Mouse (Mus musculus): Measurements from ENCODE around the gene Ctnna3. TPM values are rescaled to one million over a fixed set of nuclear protein-coding genes. Genes with fewer than 3 reads are reported as not detected.

Ctnna3 gene
- total and polyA plus RNA-seq, 3 experiments: not detected

DNA sequence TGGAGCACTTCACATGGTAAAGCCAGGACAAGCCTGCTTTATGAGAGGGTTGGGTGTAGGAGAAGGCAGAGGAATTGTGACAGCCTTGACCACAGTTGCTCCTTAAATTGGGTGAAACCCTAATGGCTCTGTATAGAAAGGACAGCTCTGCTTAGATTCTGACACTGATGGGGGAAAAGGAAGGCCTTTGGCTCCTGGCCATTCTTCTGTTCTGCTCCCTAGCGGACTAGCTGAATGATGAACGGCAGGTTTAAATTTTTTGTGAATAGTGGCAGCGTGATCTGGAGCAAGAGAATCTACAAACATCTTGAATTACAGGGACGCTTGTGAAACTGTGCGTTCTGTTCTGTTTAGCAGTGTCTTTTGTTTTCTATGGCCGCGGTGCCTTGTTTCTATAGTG, 705.6 kb downstream of the Ctnna3 start:
- no peak overlapping the region for H3K9ac ChIP-seq (ENCODE audit: control insufficient read depth, low read depth, low read length, poor library complexity, severe bottlenecking)
- no peaks in the 10 kb centered on the region for H3K27me3 ChIP-seq (ENCODE audit: control insufficient read depth in 1 of 2, insufficient read depth in 2 of 2, low read length in 2 of 2)
- H3K27ac ChIP-seq (ENCODE audit: control insufficient read depth, low read depth, low read length): no peak overlapping the region
- H3K36me3 ChIP-seq (ENCODE audit: control insufficient read depth in 1 of 2, insufficient read depth in 2 of 2, low read length in 2 of 2): no peaks in the 10 kb centered on the region
- DNase-seq (ENCODE audit: low read depth, low spot score): no peak
- H3K9me3 ChIP-seq (replicated peaks; ENCODE audit: insufficient read depth, low read length): no peaks in the 10 kb centered on the region
- H3K4me3 ChIP-seq (ENCODE audit: control insufficient read depth in 1 of 2, insufficient read depth in 1 of 2, low read depth in 2 of 2, low read length in 2 of 2): no peak overlapping the region
- no peaks in the 10 kb centered on the region for H3K4me1 ChIP-seq (ENCODE audit: control insufficient read depth in 1 of 2, insufficient read depth in 2 of 2, low read length in 2 of 2)
- TF ChIP-seq SMC3 (IDR thresholded peaks at IDR 0.05; ENCODE audit: low read depth, low read length): no peak
- H3K79me2 ChIP-seq (ENCODE audit: control insufficient read depth, insufficient read depth, low read length, poor library complexity): no peaks in the 10 kb centered on the region

DNA sequence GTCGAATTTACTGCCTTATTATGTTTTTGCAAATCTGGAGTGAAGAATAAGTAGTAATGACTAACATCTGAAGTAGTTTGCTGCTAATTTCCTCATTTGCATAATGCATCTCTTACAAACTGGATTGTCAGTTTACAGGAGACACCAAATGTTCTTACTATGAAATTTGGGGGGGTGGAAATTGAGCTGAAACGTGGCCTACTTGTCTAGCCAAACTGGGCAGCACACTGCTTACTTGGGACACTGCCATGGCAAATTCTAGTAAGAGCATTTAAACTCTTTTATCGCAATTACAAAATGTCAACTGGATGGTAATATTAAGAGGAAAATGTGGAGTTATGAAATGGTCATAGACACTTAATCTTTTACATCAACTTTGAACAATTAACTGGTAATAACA, 716.6 kb downstream of the Ctnna3 start:
- H3K27ac ChIP-seq (ENCODE audit: control insufficient read depth, low read depth, low read length): no peak overlapping the region
- DNase-seq (ENCODE audit: low read depth, low spot score): no peak
- H3K79me2 ChIP-seq (ENCODE audit: control insufficient read depth, insufficient read depth, low read length, poor library complexity): no peaks in the 10 kb centered on the region
- H3K4me1 ChIP-seq (ENCODE audit: control insufficient read depth in 1 of 2, insufficient read depth in 2 of 2, low read length in 2 of 2): no peaks in the 10 kb centered on the region
- H3K9ac ChIP-seq (ENCODE audit: control insufficient read depth, low read depth, low read length, poor library complexity, severe bottlenecking): no peak overlapping the region
- H3K36me3 ChIP-seq (ENCODE audit: control insufficient read depth in 1 of 2, insufficient read depth in 2 of 2, low read length in 2 of 2): no peaks in the 10 kb centered on the region
- H3K27me3 ChIP-seq (ENCODE audit: control insufficient read depth in 1 of 2, insufficient read depth in 2 of 2, low read length in 2 of 2): no peaks in the 10 kb centered on the region
- H3K4me3 ChIP-seq (ENCODE audit: control insufficient read depth in 1 of 2, insufficient read depth in 1 of 2, low read depth in 2 of 2, low read length in 2 of 2): no peak overlapping the region
- no peaks in the 10 kb centered on the region for H3K9me3 ChIP-seq (replicated peaks; ENCODE audit: insufficient read depth, low read length)
- TF ChIP-seq E2F4 (IDR thresholded peaks at IDR 0.05; ENCODE audit: borderline replicate concordance, low read depth, low read length) (no peak), MAZ (IDR thresholded peaks at IDR 0.05; ENCODE audit: low read depth, low read length) (no peak), EP300 (IDR thresholded peaks at IDR 0.05; ENCODE audit: low read depth in 1 of 2, low read length in 2 of 2) (no peak), HCFC1 (IDR thresholded peaks at IDR 0.05; ENCODE audit: low read depth, low read length) (no peak), TAL1 (IDR thresholded peaks at IDR 0.05; ENCODE audit: low read length) (no peak), RCOR1 (IDR thresholded peaks at IDR 0.05; ENCODE audit: low read depth, low read length) (no peak)

DNA sequence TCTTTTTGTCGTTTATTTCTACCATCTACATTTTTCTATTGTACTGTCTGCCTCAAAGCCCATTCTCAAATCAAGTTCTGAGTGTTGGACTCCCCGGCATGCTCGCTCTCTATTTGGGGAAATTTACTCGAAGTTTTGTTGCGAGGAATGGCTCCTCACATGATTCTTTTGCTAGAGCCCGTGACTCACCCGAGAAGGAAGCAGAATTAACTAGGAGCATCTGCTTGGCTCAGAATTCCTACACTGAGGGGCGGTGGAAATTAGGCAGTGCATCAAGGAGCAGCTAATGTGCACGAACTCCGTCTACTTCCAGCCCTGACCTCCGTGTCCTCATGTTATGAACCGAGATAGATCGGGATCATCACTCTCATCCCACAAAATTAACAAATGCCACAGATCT, 751.8 kb downstream of the Ctnna3 start:
- Histone ChIP-seq H3K4me1 (ENCODE audit: control insufficient read depth in 1 of 2, insufficient read depth in 2 of 2, low read length in 2 of 2) (no peaks in the 10 kb centered on the region), H3K36me3 (ENCODE audit: control insufficient read depth in 1 of 2, insufficient read depth in 2 of 2, low read length in 2 of 2) (no peaks in the 10 kb centered on the region), H3K9me3 (replicated peaks; ENCODE audit: insufficient read depth, low read length) (no peaks in the 10 kb centered on the region), H3K27me3 (ENCODE audit: control insufficient read depth in 1 of 2, insufficient read depth in 2 of 2, low read length in 2 of 2) (no peaks in the 10 kb centered on the region), H3K79me2 (ENCODE audit: control insufficient read depth, insufficient read depth, low read length, poor library complexity) (no peaks in the 10 kb centered on the region), H3K4me3 (ENCODE audit: control insufficient read depth in 1 of 2, insufficient read depth in 1 of 2, low read depth in 2 of 2, low read length in 2 of 2) (no peak overlapping the region), H3K9ac (ENCODE audit: control insufficient read depth, low read depth, low read length, poor library complexity, severe bottlenecking) (no peak overlapping the region), H3K27ac (ENCODE audit: control insufficient read depth, low read depth, low read length) (no peak overlapping the region)
- no peak for TF ChIP-seq CTCF (IDR thresholded peaks at IDR 0.05 in 2 of 3, conservative IDR thresholded peaks at IDR 0.05 in 1 of 3; ENCODE audit: control insufficient read depth in 1 of 3, insufficient read depth in 1 of 3, low read depth in 2 of 3, low read length in 3 of 3, poor library complexity in 1 of 3, severe bottlenecking in 1 of 3)
- TF ChIP-seq MAZ (IDR thresholded peaks at IDR 0.05; ENCODE audit: low read depth, low read length): no peak
- TF ChIP-seq USF2 (IDR thresholded peaks at IDR 0.05; ENCODE audit: borderline replicate concordance in 1 of 2, insufficient read depth in 1 of 2, low read depth in 1 of 2, low read length in 2 of 2): no peak
- DNase-seq (ENCODE audit: low read depth, low spot score): no peak

DNA sequence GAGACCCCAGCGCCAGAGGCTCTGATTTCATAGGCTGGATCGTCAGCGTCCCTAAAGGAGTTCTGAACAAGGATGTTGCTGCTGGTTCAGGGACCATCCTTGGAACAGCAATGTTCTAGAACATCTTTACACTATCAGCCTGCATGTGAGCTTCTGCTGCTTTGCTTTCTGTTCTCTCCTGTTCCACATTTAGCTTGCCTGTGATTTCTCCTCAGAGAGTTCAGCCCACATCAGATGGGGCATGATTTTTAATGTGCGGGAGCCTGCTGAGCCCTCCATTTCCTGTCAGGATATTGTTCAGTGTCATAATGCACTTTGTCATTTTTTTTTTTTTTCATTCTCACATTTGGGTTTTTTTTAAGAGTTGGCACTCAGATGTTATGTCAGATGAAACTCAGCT, 752.8 kb downstream of the Ctnna3 start:
- no peak overlapping the region for H3K9ac ChIP-seq (ENCODE audit: control insufficient read depth, low read depth, low read length, poor library complexity, severe bottlenecking)
- H3K4me3 ChIP-seq (ENCODE audit: control insufficient read depth in 1 of 2, insufficient read depth in 1 of 2, low read depth in 2 of 2, low read length in 2 of 2): no peak overlapping the region
- no peaks in the 10 kb centered on the region for H3K79me2 ChIP-seq (ENCODE audit: control insufficient read depth, insufficient read depth, low read length, poor library complexity)
- no peaks in the 10 kb centered on the region for H3K4me1 ChIP-seq (ENCODE audit: control insufficient read depth in 1 of 2, insufficient read depth in 2 of 2, low read length in 2 of 2)
- no peaks in the 10 kb centered on the region for H3K9me3 ChIP-seq (replicated peaks; ENCODE audit: insufficient read depth, low read length)
- no peak for DNase-seq (ENCODE audit: low read depth, low spot score)
- no peaks in the 10 kb centered on the region for H3K36me3 ChIP-seq (ENCODE audit: control insufficient read depth in 1 of 2, insufficient read depth in 2 of 2, low read length in 2 of 2)
- H3K27me3 ChIP-seq (ENCODE audit: control insufficient read depth in 1 of 2, insufficient read depth in 2 of 2, low read length in 2 of 2): no peaks in the 10 kb centered on the region
- H3K27ac ChIP-seq (ENCODE audit: control insufficient read depth, low read depth, low read length): no peak overlapping the region
- no peak for TF ChIP-seq MYC (IDR thresholded peaks at IDR 0.05; ENCODE audit: low read depth, low read length)
- TF ChIP-seq TBP (IDR thresholded peaks at IDR 0.05; ENCODE audit: low read depth, low read length): no peak
- no peak for TF ChIP-seq KAT2A (conservative IDR thresholded peaks at IDR 0.05; ENCODE audit: low read depth, low read length)
- no peak for TF ChIP-seq EP300 (IDR thresholded peaks at IDR 0.05; ENCODE audit: low read depth in 1 of 2, low read length in 2 of 2)
- no peak for TF ChIP-seq MAX (IDR thresholded peaks at IDR 0.05; ENCODE audit: low read length)
- no peak for TF ChIP-seq POLR2AphosphoS5 (IDR thresholded peaks at IDR 0.05; ENCODE audit: borderline replicate concordance, low read depth, low read length)
- no peak for TF ChIP-seq MYB (IDR thresholded peaks at IDR 0.05; ENCODE audit: low read depth, low read length)
- TF ChIP-seq TAL1 (IDR thresholded peaks at IDR 0.05; ENCODE audit: low read length): no peak
- no peak for TF ChIP-seq NRF1 (IDR thresholded peaks at IDR 0.05; ENCODE audit: insufficient read depth, low read depth, low read length, poor library complexity, severe bottlenecking)
- TF ChIP-seq SIN3A (IDR thresholded peaks at IDR 0.05; ENCODE audit: low read length): no peak
- no peak for TF ChIP-seq SMC3 (IDR thresholded peaks at IDR 0.05; ENCODE audit: low read depth, low read length)
- TF ChIP-seq ZNF384 (IDR thresholded peaks at IDR 0.05; ENCODE audit: low read depth, low read length): no peak
- no peak for TF ChIP-seq GATA1 (IDR thresholded peaks at IDR 0.05; ENCODE audit: low read depth, low read length)
- no peak for TF ChIP-seq ZMIZ1 (IDR thresholded peaks at IDR 0.05; ENCODE audit: low read depth, low read length)
- TF ChIP-seq ETS1 (IDR thresholded peaks at IDR 0.05; ENCODE audit: low read depth, low read length): no peak
